Mouse (Mus musculus) MEL-GATA-1-ER (cell line): ENCODE measurements around the gene Ift88.

ENCODE experiments used
- DNase-seq: peaks from one replicate; pipeline ENCODE4 v3.0.0-alpha.2; 2012; ENCODE audit warnings: low read depth; ENCODE audit errors: extremely low read depth

Ift88 gene

DNA sequence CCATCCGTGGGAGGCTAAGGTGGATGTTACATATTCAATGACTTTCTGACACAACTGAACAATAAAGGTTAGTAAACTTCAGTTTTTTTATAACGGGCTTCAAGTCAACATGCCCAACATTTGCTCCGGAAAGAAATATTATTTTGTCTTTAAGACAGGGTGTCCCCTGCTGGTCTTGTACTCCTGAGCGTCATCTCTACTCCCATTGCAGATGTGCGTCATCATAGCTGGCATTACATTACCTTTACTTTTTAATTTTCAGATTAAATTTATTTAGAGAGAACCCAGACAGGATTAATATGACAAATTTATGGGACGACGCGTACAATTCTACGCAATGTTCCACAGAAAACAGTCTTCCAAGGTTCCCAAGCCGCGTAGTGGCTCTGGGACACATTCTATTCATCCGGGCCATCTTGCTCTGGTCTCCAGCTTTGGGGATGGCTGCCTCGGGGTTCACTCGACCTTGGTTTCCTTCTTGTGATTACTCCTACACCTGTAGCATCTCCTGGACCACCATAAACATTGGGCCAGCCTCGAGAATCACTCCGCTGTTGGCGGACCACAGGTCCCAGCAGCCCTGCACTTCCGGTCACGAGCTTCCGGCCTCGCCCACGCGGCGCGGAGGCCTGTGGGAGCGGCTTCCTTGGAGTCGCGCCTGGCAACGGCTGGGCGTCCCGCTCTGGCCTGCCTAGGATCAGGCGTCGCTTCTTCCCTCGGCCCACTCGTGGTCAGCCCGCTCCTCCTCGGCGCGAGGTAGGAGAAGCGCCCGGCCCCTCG, at the start of gene Ift88:
TSS of gene Ift88 (plus strand) at position 631 of the 780 bp plus-strand sequence.
- peak; percentile 71 for DNase-seq

- DNase-seq = no peak
Observed at GRCm38 (mm10) chr14:57375205-57375604, 48.7 kb upstream of the Ift88 start.

GRCm38 (mm10) chr14:57376016-57376415, 47.8 kb upstream of the Ift88 start:
- no peak for DNase-seq

DNA sequence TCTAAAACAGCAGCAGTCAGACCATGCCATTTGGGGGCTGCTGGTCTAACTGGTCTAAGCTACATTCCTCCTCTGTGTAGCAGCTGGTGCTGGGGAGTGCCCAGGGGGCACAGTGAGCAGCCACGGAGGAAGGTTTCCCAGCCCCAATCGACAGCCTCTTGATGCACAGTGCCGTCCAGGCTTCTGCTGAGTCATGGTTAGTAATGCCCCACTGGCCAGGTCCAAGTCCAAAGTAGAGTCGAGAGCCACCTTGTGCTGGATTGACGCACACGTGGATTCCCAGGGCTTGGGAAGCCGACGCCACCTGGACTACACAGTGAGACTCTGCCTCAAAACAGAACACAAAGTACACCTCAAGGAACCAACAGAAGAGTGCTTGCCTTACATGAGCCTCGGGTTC, 46.9 kb upstream of the Ift88 start:
- no peak for DNase-seq

- DNase-seq = no peak
Observed at GRCm38 (mm10) chr14:57377531-57377930, 46.3 kb upstream of the Ift88 start.

DNA sequence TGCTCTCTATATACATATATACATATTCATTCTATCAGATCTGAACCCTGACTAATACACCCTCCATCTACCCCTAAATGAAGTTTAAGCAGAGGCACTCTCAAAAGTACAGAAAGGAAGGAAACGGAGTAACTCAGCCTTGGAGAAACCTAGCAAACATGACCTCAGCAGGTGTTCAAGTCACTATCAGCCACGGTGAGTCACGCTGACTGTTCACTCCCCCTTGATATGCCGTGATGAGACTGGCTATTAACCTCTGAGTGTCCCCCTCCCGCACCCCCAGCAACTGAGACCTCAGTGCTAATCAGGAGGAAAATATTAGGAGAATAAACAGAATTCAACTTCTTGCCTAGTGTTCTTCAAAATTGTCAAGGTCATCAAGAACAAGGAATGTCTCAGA, 38.2 kb upstream of the Ift88 start:
- DNase-seq = no peak

DNA sequence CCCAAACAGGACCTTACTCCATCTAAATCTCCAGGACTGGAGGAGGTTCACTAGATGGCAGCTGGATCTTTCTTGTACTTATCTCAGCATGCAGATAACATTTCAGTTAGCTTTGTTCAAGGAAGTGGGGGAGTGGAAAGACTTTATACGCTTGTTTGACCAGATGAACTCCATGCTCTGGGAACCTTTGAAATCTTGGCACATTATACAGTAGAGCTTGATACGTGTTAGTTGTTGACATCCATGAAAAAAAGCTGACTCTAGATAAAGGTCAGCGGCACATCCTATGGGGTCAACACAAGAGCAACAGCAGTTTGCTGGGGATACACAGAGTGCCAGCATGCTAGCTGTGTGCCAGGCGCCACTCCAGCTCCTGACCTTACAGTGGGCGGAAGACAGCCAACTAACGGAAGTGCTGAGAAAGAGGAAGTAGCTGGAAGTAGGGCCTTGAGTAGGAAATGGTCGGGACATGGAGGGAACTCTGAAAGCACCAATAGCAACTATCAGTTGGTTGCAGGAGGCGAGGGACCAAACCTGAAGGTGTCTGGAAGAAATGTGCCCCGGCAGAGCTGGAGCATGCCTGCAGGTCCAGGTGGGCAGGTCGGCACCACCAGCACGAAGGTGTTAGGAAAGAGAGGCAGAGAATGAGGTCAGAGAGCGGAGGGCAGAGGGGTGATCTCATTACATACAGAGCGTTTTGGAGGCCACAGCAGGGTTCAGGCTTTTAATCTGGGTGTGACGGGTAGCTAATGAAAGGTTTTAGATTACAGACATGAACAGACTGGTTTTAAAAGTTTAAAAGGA, 36.9 kb upstream of the Ift88 start:
- DNase-seq = peak; percentile 71

DNA sequence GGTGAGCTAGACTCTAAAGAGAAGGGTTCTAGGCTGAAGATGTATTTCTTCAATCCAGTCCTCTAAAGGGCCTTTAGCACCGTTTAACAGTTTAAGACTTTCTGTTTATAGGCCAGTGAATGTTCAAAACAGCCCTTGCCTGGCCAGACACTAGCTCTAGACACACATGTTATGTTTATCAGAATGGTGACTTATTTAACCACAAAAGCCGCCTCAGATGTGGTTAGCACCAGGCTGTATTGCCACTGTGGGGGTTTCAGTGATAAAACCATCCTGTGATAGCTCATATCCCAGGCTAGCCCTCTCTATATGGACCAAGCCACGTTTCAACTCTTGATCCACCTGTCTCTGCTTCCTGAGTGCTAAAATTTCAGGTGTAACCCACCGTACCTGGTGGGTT, 32.2 kb upstream of the Ift88 start:
- no peak for DNase-seq

GRCm38 (mm10) chr14:57392278-57392677, 31.6 kb upstream of the Ift88 start:
- DNase-seq = no peak

- no peak for DNase-seq
Observed at GRCm38 (mm10) chr14:57395470-57395869, 28.4 kb upstream of the Ift88 start.

DNA sequence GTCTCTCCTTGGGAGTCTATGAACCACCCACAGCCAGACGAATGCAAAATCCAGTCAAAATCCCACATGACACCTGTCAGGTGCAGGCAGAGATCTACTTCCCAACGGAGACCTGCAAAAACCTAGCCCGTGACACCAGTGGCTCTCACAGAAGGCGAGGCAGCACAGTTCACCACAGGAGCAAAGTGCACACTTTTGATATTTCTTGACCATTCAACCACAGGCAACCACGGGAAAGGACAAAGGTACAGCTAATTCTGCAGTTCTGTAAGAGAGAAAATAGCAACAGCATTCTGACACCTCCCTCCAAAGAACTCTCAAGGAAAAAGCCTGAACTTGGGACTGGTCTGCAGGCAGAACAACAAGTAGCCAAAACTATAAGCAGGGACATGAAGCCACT, 26.6 kb upstream of the Ift88 start:
- DNase-seq = no peak

GRCm38 (mm10) chr14:57398065-57398757, 25.7 kb upstream of the Ift88 start, which contains the start of gene Cryl1:
Cryl1 (minus strand) TSS chr14:57398529.
- DNase-seq = peak; percentile 89

DNA sequence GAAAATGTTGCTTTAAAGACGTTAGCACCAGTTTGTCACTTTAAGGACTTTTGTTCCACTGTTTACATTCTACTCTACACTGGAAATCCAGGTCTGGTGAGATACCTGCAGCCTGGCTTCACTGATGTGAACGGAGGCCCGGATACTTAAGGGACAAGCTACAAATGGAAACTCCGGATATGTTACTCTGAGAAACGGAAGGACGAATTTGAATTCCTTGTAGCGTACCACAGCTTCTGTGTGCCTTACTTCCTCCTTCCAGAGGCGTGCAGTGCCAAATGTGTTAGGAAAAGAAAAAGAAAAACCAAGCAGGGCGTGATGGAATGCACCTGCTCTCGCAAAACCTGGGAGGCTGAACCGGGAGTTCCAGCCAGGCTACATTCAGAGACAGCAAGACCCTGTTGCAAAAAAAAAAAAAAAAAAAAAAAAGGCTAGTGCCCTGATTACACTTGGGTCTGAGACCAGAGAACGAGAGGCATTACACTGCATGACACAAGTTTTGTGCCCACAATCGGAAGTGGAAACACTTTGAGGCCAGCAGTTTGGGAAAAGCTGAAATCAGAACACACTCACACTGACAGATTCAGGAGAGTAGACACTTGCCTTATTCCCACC, 24.9 kb upstream of the Ift88 start:
- DNase-seq = peak; percentile 80

DNA sequence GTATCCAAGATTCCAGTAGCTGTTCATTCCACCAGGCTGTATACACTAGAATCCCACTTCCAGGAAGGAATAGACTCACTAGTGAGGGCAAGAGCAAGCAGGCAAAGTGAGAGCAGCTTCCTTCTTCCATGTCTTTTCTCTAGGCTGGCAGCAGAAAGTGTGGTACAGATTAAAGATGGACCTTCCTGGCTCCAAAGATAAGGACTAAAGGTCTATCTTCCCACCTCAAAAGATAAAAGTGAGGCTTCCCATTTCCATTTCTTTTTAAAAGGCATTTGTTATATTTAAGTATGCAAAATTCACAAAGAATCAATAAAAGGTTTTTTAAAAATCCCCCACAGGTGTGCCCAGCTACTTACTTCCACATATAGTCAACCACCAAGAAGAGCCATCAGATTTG, 21.0 kb upstream of the Ift88 start:
- DNase-seq = no peak

DNA sequence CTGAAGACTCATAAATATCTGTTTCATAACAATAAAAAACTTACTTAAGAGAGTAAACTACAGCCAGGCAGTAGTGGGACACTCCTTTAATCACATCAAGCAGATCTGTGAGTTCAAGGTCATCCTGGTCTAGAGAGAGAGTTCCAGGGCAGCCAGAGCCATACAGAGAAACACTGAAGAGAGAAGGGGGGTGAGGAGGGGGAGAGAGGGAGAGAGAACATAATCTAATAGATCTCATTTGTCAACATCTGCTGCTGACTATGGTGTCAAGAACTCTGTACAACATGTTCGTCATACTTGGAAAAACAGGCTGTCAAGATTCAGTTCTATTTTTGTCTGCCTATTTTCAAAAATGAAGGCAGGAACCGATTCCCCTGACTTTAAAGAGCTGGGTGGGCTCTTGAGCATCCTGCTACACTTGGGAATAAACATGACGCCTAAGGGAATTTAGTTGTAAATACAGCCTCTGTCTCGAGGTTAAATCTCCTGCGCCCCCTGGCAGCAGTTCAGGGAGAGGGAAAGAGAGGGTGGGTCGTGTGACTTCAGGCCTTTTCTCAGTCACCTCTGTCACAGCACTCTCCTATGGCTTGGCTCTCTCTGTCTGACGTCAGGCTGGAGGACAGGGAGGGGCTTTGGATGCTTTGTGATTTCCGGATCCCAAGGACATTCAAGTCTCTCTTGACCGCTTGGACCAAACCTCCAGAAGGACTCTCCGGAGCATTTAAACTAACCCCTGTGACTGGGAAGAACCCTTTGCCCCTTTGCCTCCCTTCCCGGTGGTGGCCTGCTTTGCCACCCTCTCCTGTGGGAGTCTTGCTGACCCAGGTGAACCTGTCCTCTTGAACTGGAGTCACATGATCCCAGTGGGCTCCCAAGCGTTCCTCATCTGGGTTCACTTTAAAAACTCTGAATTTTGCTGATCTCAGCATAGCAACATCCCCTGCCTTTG, 16.5 kb upstream of the Ift88 start:
- no peak for DNase-seq

DNA sequence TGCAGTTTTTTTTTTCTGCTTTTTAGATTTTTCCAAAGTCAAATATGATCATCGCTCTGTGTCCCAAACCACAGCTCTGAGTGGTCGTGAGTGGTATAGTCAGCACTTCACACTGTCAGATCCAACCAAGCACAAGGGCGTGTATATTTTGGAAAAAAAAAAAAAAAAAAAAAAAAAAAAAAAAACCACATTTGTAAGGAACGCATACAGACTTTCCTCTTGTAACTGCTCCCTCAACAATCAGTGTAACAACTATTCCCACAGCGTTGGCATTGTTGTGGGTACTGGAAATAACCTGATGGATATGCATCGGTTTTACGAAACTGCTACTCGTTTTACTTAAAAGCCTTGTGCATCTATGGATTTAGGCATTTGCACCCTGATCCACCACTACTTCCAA, 15.8 kb upstream of the Ift88 start:
- DNase-seq = no peak

GRCm38 (mm10) chr14:57409106-57409505, 14.8 kb upstream of the Ift88 start:
- DNase-seq = no peak

- DNase-seq = no peak
Observed at GRCm38 (mm10) chr14:57412166-57412565, 11.7 kb upstream of the Ift88 start.

- peak; percentile 26 for DNase-seq
Observed at GRCm38 (mm10) chr14:57417187-57417586, 6.7 kb upstream of the Ift88 start.

- DNase-seq = no peak
Observed at GRCm38 (mm10) chr14:57424212-57424561, 325 bp downstream of the Ift88 start.

GRCm38 (mm10) chr14:57430451-57430850, 6.6 kb downstream of the Ift88 start:
- no peak for DNase-seq
